Mouse (Mus musculus) cerebellum, adult 2 months (tissue): ENCODE measurements around the gene Dph3.

Experiments
- CTCF ChIP-seq: fragments of 200-500 bp; IDR thresholded peaks from 2 replicates; pipeline ENCODE4 v1.5.1; 2011; ENCODE audit warnings: low read depth, mild to moderate bottlenecking, control low read depth, low read length, moderate library complexity, borderline replicate concordance; ENCODE audit not compliant: insufficient read depth
- POLR2A ChIP-seq: fragments of 200-500 bp; IDR thresholded peaks from 2 replicates; pipeline ENCODE4 v1.6.1; 2011; ENCODE audit warnings: low read length, control low read depth, borderline replicate concordance; ENCODE audit not compliant: insufficient read depth

DNA sequence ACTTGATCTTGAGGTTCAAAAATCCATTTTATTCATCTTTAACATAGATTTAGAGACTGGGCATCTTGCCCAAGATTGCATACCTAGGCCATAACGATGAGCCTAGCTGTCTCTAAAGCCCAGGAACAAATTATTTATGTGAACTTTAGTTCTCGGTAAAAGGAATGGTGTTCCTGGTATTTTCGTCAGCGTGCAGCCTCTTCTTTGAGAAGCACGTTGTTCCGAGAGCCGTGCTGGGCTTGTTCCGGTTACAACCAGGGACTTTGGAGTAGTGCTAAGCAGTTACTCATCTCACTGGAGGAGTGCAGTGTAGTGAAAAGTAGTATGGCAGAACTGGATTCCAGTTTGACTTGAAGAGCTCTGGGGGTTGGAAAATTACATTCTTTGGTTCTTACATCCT is 697 bp upstream of the Dph3 start:
- TF ChIP-seq POLR2A, result no peak
- no peak for TF ChIP-seq CTCF
